Mouse (Mus musculus): ENCODE measurements around the gene Ubl7. TPM values are rescaled to one million over a fixed set of nuclear protein-coding genes. Genes with fewer than 3 reads are reported as not detected.
A peak's percentile ranks its signal among the peaks of the same experiment; 100 is the strongest.

Gene Ubl7
- polyA plus RNA-seq, 1 experiment from 2014 or later = 91.1 TPM

DNA sequence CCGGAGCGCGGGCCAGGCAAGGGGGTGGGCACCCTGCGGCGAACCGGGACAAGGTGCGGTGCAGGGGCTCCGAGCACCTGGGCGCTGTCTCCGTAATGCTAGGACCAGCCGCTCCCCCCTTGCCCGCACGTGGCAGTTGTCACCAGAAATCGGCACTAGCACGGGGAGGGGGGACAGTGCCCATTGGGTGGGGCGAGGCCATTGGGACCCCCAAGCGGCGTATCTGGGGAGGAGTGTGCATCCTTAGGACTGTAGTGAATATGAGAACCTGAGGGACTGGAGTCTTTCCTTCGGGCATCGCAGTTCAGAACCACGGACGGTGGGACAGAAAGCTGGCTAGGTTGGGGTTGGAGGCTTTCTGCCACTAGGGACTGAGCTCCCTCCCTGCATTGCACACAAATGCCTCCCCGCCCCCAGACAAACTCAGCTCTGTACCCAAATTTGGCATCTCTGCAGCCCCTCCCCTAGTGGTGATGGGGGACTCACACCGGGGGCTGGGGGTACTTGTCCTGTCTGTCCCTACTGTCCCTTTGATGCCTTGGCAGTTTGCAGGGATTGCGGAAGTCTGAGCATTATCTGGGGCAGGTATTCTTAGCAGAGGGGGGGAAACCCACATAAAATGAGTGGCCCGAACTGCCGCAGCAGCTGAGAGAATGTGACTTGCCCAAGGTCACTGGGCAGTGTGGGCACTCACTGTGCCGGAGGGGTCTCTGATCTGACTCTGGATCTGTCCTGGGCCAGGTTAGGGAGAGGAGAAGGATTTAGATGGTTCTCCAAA lies 30.3 kb downstream of the Ubl7 start:
- Histone ChIP-seq H3K4me1 (replicated peaks) (peaks cover 14% of the 10 kb centered on the region), H3K4me3 (replicated peaks) (peak overlapping the region; percentile 78), H3K27me3 (replicated peaks) (peaks cover 46% of the 10 kb centered on the region), H3K36me3 (no peaks in the 10 kb centered on the region), H3K4me2 (replicated peaks) (peak overlapping the region; percentile 100), H3K9me3 (no peaks in the 10 kb centered on the region), H3K27ac (no peak overlapping the region), H3K9ac (peak overlapping the region; percentile 72)
- WGBS = 6% methylated on average over 28 of the region's 28 CpGs
- ATAC-seq = peak; percentile 4; the same call in 1 of the 2 replicates

DNA sequence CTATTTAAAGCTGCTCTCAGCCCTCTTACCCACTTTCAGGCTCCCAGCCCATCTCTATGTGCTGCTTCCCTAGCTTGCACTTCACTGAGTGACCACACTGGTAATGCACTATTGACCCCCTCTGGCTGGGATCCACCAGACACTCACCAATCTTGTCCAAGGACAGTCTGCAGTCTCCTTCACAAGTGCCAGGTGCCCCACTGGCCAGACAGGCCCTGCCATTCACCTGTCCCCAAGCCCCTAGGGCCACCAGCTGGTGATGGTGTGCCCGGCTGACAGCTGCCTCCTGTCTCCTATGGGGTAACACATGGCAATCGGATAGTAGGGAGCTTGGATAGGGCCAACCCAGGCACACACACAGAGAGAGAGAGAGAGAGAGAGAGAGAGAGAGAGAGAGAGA lies 31.3 kb downstream of the Ubl7 start:
- Histone ChIP-seq H3K9ac (no peak overlapping the region), H3K4me2 (replicated peaks) (peak overlapping the region; percentile 100; the same call in 1 of the 2 replicates), H3K27me3 (replicated peaks) (peaks cover 46% of the 10 kb centered on the region), H3K9me3 (no peaks in the 10 kb centered on the region), H3K4me1 (replicated peaks) (peaks cover 14% of the 10 kb centered on the region), H3K36me3 (no peaks in the 10 kb centered on the region), H3K4me3 (replicated peaks) (no peak overlapping the region), H3K27ac (no peak overlapping the region)
- whole genome bisulfite sequencing = 59% methylated on average over 2 of the region's 2 CpGs
- no peak for ATAC-seq

DNA sequence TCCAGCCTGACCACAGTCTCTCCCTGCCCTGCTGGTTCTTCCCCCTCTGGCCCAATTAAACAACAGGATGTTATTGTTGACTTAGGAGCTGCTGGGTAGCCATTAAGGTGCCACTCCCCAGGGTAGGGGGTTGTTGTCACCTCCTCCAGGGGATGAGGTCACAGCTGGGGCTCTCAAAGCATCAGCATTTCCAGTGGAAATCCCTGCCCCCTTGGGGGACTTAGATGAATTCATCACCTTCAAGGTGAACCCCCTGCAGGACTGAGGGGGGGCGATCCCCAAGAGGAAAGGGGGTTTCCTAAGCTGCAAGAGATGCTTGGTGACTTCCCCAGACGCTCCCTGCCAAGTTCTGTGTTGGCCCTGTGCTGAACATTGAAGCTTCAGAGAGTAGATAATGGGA lies 32.3 kb downstream of the Ubl7 start:
- 35% methylated on average over 2 of the region's 2 CpGs for WGBS
- Histone ChIP-seq H3K9me3 (no peaks in the 10 kb centered on the region), H3K27me3 (replicated peaks) (peaks cover 39% of the 10 kb centered on the region), H3K36me3 (no peaks in the 10 kb centered on the region), H3K9ac (no peak overlapping the region), H3K4me3 (replicated peaks) (no peak overlapping the region), H3K4me2 (replicated peaks) (no peak overlapping the region), H3K4me1 (replicated peaks) (peaks cover 14% of the 10 kb centered on the region), H3K27ac (no peak overlapping the region)
- no peak for ATAC-seq

DNA sequence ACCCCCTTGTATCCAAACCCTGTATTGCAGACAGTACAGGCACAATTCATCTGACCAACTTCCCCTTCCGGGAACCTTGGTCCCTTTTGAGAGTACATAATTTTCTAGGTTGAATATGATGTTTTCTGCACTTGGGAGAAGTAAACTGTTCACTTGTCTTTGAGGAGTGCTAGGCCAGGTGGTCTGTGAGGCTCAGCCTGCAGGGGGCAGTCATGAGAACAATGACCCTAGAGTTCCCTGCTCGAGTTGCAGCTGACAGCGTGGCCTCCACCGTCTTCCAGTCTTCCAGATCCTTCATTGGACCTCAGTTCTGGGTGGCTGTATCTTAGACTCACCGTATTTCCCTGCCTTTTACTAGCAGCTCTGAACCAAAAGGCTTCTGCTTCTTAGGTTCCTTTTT lies 33.8 kb downstream of the Ubl7 start:
- 23% methylated on average over 5 of the region's 5 CpGs for WGBS
- Histone ChIP-seq H3K9me3 (no peaks in the 10 kb centered on the region), H3K9ac (no peak overlapping the region), H3K4me2 (replicated peaks) (no peak overlapping the region), H3K27me3 (replicated peaks) (peaks cover 27% of the 10 kb centered on the region), H3K4me3 (replicated peaks) (no peak overlapping the region), H3K27ac (no peak overlapping the region), H3K36me3 (no peaks in the 10 kb centered on the region), H3K4me1 (replicated peaks) (peaks cover 10% of the 10 kb centered on the region)
- ATAC-seq = no peak

DNA sequence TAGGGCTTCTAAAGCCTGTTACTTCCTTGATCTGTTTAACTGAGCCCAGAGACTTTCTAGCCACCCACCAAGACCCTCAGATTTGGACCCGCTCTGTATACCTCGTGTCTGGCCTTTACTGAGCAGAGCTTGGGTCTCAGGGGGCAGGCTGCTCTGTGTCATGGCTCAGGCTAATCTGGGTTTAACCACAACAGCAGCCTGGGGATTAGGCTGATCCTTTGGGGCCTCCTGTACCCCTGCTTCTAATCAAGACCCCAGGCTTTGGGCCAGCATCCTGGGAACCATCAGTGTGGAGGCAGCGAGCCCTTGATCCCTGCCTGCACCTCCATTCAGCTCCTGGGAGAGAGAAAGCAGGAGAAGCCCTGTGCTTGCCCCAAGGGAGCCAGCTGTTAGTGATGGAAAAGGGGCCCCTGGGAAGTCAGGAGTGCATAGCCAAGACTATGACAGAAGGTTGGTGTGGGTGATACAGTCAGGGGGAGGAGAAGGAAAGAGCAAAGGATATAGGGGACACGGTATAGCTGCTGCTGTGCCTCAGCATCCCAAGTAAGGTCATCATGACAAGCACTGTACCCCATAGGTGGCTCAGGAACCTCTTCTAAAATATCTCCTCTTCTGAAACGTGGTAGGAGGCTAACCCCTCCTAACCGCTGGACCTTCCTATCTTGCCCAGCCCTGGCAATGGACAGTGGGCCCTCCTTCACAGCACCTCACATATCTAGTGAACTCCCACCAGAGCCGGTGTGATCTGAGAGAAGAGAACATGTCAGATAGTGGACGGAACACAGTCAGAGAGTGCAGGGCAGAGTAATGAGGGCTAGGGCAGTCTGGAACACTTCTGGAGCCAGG lies 35.2 kb downstream of the Ubl7 start:
- peaks cover 9% of the 10 kb centered on the region for H3K4me1 ChIP-seq (replicated peaks)
- no peaks in the 10 kb centered on the region for H3K36me3 ChIP-seq
- no peak overlapping the region for H3K27ac ChIP-seq
- H3K4me2 ChIP-seq (replicated peaks) = no peak overlapping the region
- WGBS = 81% methylated on average over 8 of the region's 8 CpGs
- no peak overlapping the region for H3K4me3 ChIP-seq (replicated peaks)
- no peaks in the 10 kb centered on the region for H3K9me3 ChIP-seq
- no peak for ATAC-seq
- no peak overlapping the region for H3K9ac ChIP-seq
- H3K27me3 ChIP-seq (replicated peaks) = peaks cover 20% of the 10 kb centered on the region

DNA sequence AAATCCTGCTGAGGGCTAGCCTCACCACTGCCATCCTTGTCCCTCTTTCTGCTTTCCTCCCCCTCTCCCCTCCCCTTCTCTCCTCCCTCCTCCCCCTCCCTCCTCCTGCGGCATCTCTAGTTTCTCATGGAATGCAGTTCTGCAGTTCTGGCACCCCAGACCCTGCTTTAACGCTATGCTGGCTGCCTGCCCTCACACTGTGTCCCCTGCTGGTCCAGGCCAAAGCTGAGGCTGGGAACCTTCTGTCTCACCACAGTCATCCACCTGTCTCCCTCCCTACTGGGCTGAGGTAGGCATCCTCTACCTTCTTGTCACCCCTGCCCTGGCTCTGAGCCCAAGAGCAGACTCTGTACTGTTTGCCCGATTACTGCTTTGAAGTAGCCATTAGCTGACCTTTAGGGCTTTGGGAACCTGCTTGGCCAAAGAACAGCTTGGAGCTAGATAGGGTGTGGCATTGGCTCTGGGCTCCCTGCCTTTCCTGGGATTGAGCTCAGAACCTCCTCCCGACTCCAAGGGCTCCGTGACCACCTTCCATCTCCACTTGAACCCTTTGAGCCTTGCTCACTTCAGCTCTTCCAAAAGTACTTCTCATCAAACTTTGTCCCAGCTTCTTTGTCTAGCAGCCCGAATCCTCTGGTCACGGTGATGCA lies 36.7 kb downstream of the Ubl7 start:
- WGBS = 56% methylated on average over 7 of the region's 7 CpGs
- Histone ChIP-seq H3K9ac (no peak overlapping the region), H3K9me3 (no peaks in the 10 kb centered on the region), H3K4me1 (replicated peaks) (peaks cover 7% of the 10 kb centered on the region), H3K4me2 (replicated peaks) (no peak overlapping the region), H3K27me3 (replicated peaks) (peaks cover 7% of the 10 kb centered on the region), H3K36me3 (no peaks in the 10 kb centered on the region), H3K4me3 (replicated peaks) (no peak overlapping the region), H3K27ac (no peak overlapping the region)
- no peak for ATAC-seq

DNA sequence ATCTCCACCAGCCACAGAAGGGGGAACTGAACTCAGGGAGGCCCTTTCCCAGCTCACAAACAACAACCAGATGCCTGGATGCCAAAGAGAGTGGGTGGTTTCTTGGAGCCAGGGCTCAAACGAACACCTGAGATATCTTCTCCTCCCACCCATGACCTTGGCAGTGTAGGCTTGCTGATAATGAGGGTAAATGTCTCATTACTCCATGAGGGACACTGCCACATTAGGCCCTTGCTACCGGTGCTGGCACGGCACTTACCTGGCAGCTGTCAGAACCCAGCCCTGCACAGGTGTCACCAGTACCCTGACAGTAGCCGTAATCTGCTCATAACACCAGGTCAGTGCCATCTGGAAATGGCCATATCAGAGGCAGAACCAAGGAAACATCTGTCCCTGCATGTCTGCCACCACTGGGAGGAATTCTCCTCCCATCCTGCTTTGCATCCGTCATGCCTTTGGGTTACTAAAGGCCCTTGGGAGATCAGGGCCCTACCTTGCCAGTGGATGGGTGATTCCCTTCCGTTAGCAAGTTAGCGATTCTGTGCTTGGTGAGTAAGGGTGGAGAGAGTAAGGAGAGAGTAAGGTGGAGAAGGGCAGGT lies 37.7 kb downstream of the Ubl7 start:
- ATAC-seq = no peak
- H3K36me3 ChIP-seq = no peaks in the 10 kb centered on the region
- no peaks in the 10 kb centered on the region; the same call in 1 of the 2 replicates for H3K27me3 ChIP-seq (replicated peaks)
- WGBS = 80% methylated on average over 7 of the region's 7 CpGs
- no peak overlapping the region for H3K4me2 ChIP-seq (replicated peaks)
- no peak overlapping the region for H3K9ac ChIP-seq
- peaks cover 7% of the 10 kb centered on the region for H3K4me1 ChIP-seq (replicated peaks)
- H3K9me3 ChIP-seq = no peaks in the 10 kb centered on the region
- no peak overlapping the region for H3K4me3 ChIP-seq (replicated peaks)
- no peak overlapping the region for H3K27ac ChIP-seq

DNA sequence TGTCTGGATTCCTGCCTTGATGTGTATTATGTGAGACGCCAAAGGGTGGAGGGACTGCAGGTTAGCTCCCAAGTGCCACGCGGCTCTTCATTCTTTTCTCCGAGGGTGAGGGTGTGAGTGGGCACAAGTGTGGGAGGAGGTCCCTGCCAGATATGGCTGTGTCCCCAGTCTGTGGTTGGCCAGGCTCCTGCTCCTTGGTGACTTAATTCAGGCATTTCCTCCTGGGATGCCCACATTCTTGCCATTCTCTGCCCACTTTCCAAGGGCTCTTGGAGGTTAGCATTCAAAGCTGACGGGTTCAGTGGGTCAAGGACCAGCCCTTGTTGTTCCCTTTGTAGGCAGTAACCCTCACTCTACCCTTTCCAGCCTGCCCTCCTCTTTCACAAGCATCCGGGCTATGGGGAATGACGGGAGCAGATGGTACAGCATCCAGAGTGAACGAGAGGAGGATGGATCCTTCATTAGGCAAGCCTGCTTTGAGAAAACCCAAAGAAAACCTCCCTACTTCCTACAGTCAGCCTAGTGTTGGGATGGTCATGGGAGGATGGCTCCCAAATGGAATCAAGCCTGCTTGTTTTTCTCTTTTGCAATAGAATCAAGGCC lies 38.4 kb downstream of the Ubl7 start:
- no peak overlapping the region for H3K4me3 ChIP-seq (replicated peaks)
- ATAC-seq = no peak
- no peak overlapping the region for H3K27ac ChIP-seq
- no peak overlapping the region for H3K4me2 ChIP-seq (replicated peaks)
- H3K36me3 ChIP-seq = no peaks in the 10 kb centered on the region
- 88% methylated on average over 8 of the region's 8 CpGs for WGBS
- no peak overlapping the region for H3K9ac ChIP-seq
- H3K4me1 ChIP-seq (replicated peaks) = peaks cover 12% of the 10 kb centered on the region
- no peaks in the 10 kb centered on the region; the same call in 1 of the 2 replicates for H3K27me3 ChIP-seq (replicated peaks)
- no peaks in the 10 kb centered on the region for H3K9me3 ChIP-seq

DNA sequence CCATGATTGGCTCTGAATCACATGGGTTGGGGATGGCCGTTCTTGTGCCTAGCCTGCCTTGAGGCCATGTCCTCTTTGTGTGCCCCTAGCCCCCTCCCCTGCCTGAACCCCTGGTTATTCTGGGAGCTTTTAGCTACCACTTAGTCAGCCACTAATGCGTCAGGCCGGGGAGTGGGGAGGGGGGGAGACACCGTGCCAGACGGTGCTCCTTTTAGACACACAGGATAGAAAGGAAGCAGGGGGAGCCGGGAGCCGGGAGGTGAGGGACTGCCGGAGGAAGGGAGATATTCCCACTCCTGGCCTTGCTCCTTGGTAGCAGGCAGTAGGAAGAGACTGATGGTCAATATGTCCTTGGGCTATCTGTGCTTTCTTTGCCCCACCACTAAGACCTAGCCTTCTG lies 39.1 kb downstream of the Ubl7 start:
- WGBS = 46% methylated on average over 8 of the region's 8 CpGs
- Histone ChIP-seq H3K36me3 (no peaks in the 10 kb centered on the region), H3K27me3 (replicated peaks) (no peaks in the 10 kb centered on the region; the same call in 1 of the 2 replicates), H3K4me1 (replicated peaks) (peaks cover 12% of the 10 kb centered on the region), H3K9ac (no peak overlapping the region), H3K4me3 (replicated peaks) (no peak overlapping the region), H3K4me2 (replicated peaks) (no peak overlapping the region), H3K9me3 (no peaks in the 10 kb centered on the region), H3K27ac (no peak overlapping the region)
- ATAC-seq = no peak

DNA sequence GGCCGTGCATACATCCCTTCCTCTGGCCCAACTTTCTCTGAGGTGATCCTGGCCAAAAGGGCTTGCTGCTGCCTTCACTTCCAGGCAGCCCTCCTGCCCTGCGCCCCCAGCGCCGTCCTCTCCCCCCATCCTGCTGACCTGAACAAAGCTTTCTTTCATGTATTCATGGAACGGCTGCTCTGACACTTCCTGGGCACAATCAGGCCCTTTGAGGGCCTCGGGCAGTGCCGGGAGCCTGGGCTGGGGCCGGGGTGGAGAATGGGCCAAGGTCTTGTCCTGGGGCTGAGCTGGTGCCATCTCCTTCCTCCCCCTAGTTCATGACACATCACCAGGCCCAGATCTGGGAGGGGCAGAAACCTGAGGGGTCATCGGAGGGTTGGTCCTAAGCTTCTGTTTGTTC lies 39.7 kb downstream of the Ubl7 start:
- Histone ChIP-seq H3K27ac (no peak overlapping the region), H3K4me3 (replicated peaks) (no peak overlapping the region), H3K27me3 (replicated peaks) (no peaks in the 10 kb centered on the region; the same call in 1 of the 2 replicates), H3K4me2 (replicated peaks) (no peak overlapping the region), H3K4me1 (replicated peaks) (peaks cover 12% of the 10 kb centered on the region), H3K9ac (no peak overlapping the region), H3K9me3 (no peaks in the 10 kb centered on the region), H3K36me3 (no peaks in the 10 kb centered on the region)
- ATAC-seq = no peak
- 55% methylated on average over 9 of the region's 9 CpGs for WGBS

DNA sequence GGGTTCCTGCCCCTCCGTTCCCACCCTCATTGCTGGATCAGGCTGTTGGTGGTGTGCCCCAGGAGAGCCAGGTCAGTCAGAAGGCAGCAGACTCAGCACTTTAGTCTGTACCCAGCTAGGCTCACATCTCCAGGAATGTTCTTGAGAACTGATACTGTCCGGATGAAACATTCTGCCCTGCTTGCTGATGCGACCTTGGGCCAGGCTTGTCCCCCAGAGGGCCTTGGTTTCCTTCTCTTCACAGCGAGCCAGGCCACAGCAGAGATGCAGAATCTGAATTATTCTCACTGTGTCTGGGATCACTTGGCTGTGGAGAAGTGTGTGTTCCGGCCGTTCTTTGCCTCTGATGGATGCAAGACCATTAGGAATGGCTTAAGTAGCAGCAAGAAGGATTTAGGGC lies 41.2 kb downstream of the Ubl7 start:
- Histone ChIP-seq H3K27me3 (replicated peaks) (no peaks in the 10 kb centered on the region; the same call in 1 of the 2 replicates), H3K36me3 (no peaks in the 10 kb centered on the region), H3K9me3 (no peaks in the 10 kb centered on the region), H3K4me3 (replicated peaks) (no peak overlapping the region), H3K27ac (no peak overlapping the region), H3K4me1 (replicated peaks) (peaks cover 12% of the 10 kb centered on the region), H3K4me2 (replicated peaks) (no peak overlapping the region), H3K9ac (no peak overlapping the region)
- WGBS = 75% methylated on average over 6 of the region's 6 CpGs
- no peak for ATAC-seq
